8 mouse cellular contexts compared by ENCODE assay signal in the genomic region with DNA sequence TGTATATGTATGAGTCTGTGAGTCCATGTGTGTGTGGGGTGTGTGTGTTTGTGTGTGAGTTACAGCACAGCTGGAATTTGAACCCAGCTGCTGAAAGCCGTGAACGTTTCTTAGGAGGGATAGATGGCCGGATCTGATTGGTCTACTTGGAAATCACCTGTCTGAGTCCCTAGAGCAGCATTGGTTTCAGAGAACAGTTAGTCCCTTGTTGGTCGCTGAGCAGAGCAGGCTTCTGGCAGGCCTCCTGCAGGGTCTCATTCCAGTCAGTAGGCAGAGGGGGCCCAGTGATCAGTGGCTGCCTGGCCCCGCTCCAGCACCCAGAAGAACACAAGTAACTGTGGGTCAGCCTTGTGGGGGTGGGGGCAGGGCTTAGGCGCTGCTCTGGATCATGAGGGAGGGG. TPM values are rescaled to one million over a fixed set of nuclear protein-coding genes. Genes with fewer than 3 reads are reported as not detected.
A peak's percentile ranks its signal among the peaks of the same experiment; 100 is the strongest.
DNase-seq lines count a peak whose midpoint lies in the region; ATAC-seq and TF ChIP-seq lines count a peak whose summit lies in the region.

No protein-coding gene starts in this region.

- H3K4me1 ChIP-seq in midbrain, embryonic 10.5 days: peaks cover 22% of the 10 kb centered on the region
- H3K4me1 ChIP-seq in midbrain, embryonic 11.5 days (ENCODE audit: control insufficient read depth, insufficient read depth, low read length): no peaks in the 10 kb centered on the region
- H3K4me1 ChIP-seq in intestine, embryonic 16.5 days (ENCODE audit: control insufficient read depth, insufficient read depth, low read length): peaks cover 14% of the 10 kb centered on the region
- H3K4me1 ChIP-seq in olfactory bulb, adult 2 months (ENCODE audit: control insufficient read depth, insufficient read depth, low read length): peaks cover 34% of the 10 kb centered on the region

- no peak for TF ChIP-seq CTCF in olfactory bulb, adult 2 months (IDR thresholded peaks at IDR 0.05; ENCODE audit: insufficient read depth, low read depth, low read length)

- no peak overlapping the region for H3K4me3 ChIP-seq in midbrain, embryonic 10.5 days
- H3K4me3 ChIP-seq in midbrain, embryonic 11.5 days (ENCODE audit: low read depth, low read length): no peak overlapping the region
- no peak overlapping the region for H3K4me3 ChIP-seq in intestine, embryonic 16.5 days (ENCODE audit: low read length)
- no peak overlapping the region for H3K4me3 ChIP-seq in olfactory bulb, adult 2 months (ENCODE audit: insufficient read depth, low read depth, low read length)

- H3K9ac ChIP-seq in midbrain, embryonic 11.5 days (ENCODE audit: low read length): no peak overlapping the region
- H3K9ac ChIP-seq in intestine, embryonic 16.5 days (ENCODE audit: low read depth, low read length): no peak overlapping the region

- H3K4me2 ChIP-seq in midbrain, embryonic 11.5 days: no peak overlapping the region
- H3K4me2 ChIP-seq in intestine, embryonic 16.5 days (ENCODE audit: low read depth, low read length): no peak overlapping the region

- DNase-seq in frontal cortex, postnatal 14 days (ENCODE audit: low spot score in 2 of 2): peak; percentile 41 to 70
- no peak for DNase-seq in frontal cortex, postnatal 25 days (ENCODE audit: low spot score in 2 of 2)
- no peak for DNase-seq in midbrain, embryonic 10.5 days (ENCODE audit: low spot score)
- no peak for DNase-seq in midbrain, embryonic 11.5 days (ENCODE audit: low spot score, missing footprints)
- no peak for DNase-seq in thymus, adult 18-20 months
- DNase-seq in thymus, postnatal 25 days: no peak

- no peaks in the 10 kb centered on the region for H3K27me3 ChIP-seq in midbrain, embryonic 10.5 days (ENCODE audit: low read depth, poor library complexity, severe bottlenecking)
- no peaks in the 10 kb centered on the region for H3K27me3 ChIP-seq in midbrain, embryonic 11.5 days (ENCODE audit: control insufficient read depth, insufficient read depth, low read length)
- no peaks in the 10 kb centered on the region for H3K27me3 ChIP-seq in intestine, embryonic 16.5 days (replicated peaks; ENCODE audit: control insufficient read depth, insufficient read depth, low read length)

- peak overlapping the region; percentile 38; the same call in 1 of the 2 replicates for H3K27ac ChIP-seq in midbrain, embryonic 10.5 days (replicated peaks)
- H3K27ac ChIP-seq in midbrain, embryonic 11.5 days (ENCODE audit: low read depth, low read length): no peak overlapping the region
- no peak overlapping the region for H3K27ac ChIP-seq in intestine, embryonic 16.5 days (ENCODE audit: low read length)
- H3K27ac ChIP-seq in olfactory bulb, adult 2 months (ENCODE audit: insufficient read depth, low read depth, low read length): 0 out of 2 replicates have a peak overlapping the region, but pooled peaks have one; percentile 11

- 44% methylated on average over 6 of the region's 6 CpGs for WGBS in midbrain, embryonic 10.5 days
- 38% methylated on average over 6 of the region's 6 CpGs for WGBS in midbrain, embryonic 11.5 days
- 39% methylated on average over 6 of the region's 6 CpGs for WGBS in intestine, embryonic 16.5 days
- 42% methylated on average over 6 of the region's 6 CpGs for WGBS in olfactory bulb, adult 2 months

- TF ChIP-seq POLR2A in olfactory bulb, adult 2 months (IDR thresholded peaks at IDR 0.05; ENCODE audit: insufficient read depth, low read depth, low read length): no peak

- H3K36me3 ChIP-seq in midbrain, embryonic 10.5 days: peaks cover 16% of the 10 kb centered on the region; the same call in 1 of the 2 replicates
- no peaks in the 10 kb centered on the region for H3K36me3 ChIP-seq in midbrain, embryonic 11.5 days (ENCODE audit: control insufficient read depth, insufficient read depth, low read length)
- H3K36me3 ChIP-seq in intestine, embryonic 16.5 days (ENCODE audit: control insufficient read depth, insufficient read depth, low read length): peaks cover 3% of the 10 kb centered on the region; the same call in 1 of the 2 replicates

- no peaks in the 10 kb centered on the region for H3K9me3 ChIP-seq in midbrain, embryonic 10.5 days (replicated peaks)
- H3K9me3 ChIP-seq in midbrain, embryonic 11.5 days (ENCODE audit: control insufficient read depth, low read length): no peaks in the 10 kb centered on the region
- no peaks in the 10 kb centered on the region for H3K9me3 ChIP-seq in intestine, embryonic 16.5 days (ENCODE audit: control insufficient read depth, low read length)

- no peak for ATAC-seq in midbrain, embryonic 11.5 days (ENCODE audit: low FRiP score)
- peak; percentile 55 for ATAC-seq in intestine, embryonic 16.5 days

RNA-seq across cellular contexts. Expression of a gene that starts 12.2 kb away (rescaled TPM):
- polyA plus RNA-seq in midbrain, embryonic 10.5 days (2016; fragmentation: Nextera tagmentation; extraction: Ambion mirVana): 1.5 and 1.7 TPM in 2 replicates
- polyA plus RNA-seq in midbrain, embryonic 11.5 days (2014; fragmentation: Nextera tagmentation; extraction: Ambion mirVana): 1.7 and 1.8 TPM in 2 replicates
- 2.2 and 2.3 TPM in 2 replicates for polyA plus RNA-seq in intestine, embryonic 16.5 days (2015; fragmentation: Nextera tagmentation; extraction: Ambion mirVana)
- not detected in 2 replicates for polyA plus RNA-seq in olfactory bulb, adult 2 months (2012; ENCODE audit: insufficient read depth, insufficient read length, low replicate concordance, missing spikeins)

RNA-seq across cellular contexts. Expression of a gene that starts 37.1 kb away (rescaled TPM):
- 3.1 TPM in 2 replicates for polyA plus RNA-seq in midbrain, embryonic 10.5 days (2016; fragmentation: Nextera tagmentation; extraction: Ambion mirVana)
- polyA plus RNA-seq in midbrain, embryonic 11.5 days (2014; fragmentation: Nextera tagmentation; extraction: Ambion mirVana): 1.7 and 1.8 TPM in 2 replicates
- 3.0 and 3.6 TPM in 2 replicates for polyA plus RNA-seq in intestine, embryonic 16.5 days (2015; fragmentation: Nextera tagmentation; extraction: Ambion mirVana)
- polyA plus RNA-seq in olfactory bulb, adult 2 months (2012; ENCODE audit: insufficient read depth, insufficient read length, low replicate concordance, missing spikeins): not detected in 2 replicates

Comparison
In these comparisons a context has a peak if more than half of its experiments do, and no peak if none do; other contexts are left out.
1. DNase-seq: peak in frontal cortex, postnatal 14 days (2 of 2); none in frontal cortex, postnatal 25 days (0 of 2), midbrain, embryonic 10.5 days (single experiment), midbrain, embryonic 11.5 days (single experiment), thymus, adult 18-20 months (0 of 2) and thymus, postnatal 25 days (single experiment).
2. H3K27ac ChIP-seq: peak in midbrain, embryonic 10.5 days (single experiment) and olfactory bulb, adult 2 months (single experiment); none in midbrain, embryonic 11.5 days (single experiment) and intestine, embryonic 16.5 days (single experiment).